Mouse (Mus musculus) spleen, postnatal 0 days (tissue): ENCODE measurements around the gene Mob2. TPM values are rescaled to one million over a fixed set of nuclear protein-coding genes. Genes with fewer than 3 reads are reported as not detected.

ENCODE experiments used
- polyA plus RNA-seq: library from polyadenylated mRNA; unstranded; fragments of >200 nt; fragmentation: Nextera tagmentation; extraction: Ambion mirVana; gene quantifications from 2 replicates; pipeline ENCODE4 v1.2.1, GENCODE M21; 2015

Gene Mob2
- 79.0 and 80.7 TPM in 2 replicates for polyA plus RNA-seq

DNA sequence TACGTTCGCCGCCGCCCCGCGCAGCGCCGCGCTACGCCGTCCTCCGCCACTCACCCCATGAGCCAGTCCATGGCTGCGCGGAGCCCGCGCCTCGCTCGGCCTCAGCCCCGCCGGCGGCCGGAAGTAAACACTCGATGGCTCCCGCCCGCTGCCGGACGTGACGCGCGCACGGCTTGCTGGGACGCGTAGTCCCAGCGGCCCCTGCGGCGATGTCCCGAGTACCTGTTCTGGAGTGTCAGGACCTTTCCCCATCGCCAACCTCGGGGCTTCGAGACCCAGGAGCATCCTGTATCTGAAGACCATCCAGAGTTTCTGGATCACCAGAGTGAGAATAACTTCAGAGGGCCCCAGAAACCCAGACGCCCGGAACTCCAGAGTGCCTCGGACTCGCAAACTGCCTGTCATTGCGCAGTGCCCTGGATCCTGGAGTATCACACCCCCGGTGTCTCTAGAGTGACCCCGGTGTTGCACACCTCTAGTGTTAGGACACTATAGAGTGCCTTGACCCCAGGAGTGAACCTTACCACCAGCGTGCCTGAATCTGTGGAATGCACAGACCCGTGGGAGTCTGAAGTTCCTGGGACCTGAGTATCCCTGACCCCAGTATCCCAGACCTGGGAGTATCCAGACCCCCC lies at the start of gene Mob2:
Gene Mob2, minus strand, starts transcription at position 135 of the 635 bp plus-strand sequence.

GRCm38 (mm10) chr7:142095183-142095931 lies 34.5 kb upstream of the Mob2 start, which contains the start of gene Dusp8:
Gene Dusp8 (minus strand): TSS chr7:142095843.

Other genes starting within 250 kb of the Mob2 start
- 0.01 and 0.02 TPM in 2 replicates for gene Muc5b, start 222.0 kb downstream of the Mob2 start, polyA plus RNA-seq
- gene Tollip, start 142.6 kb downstream of the Mob2 start, polyA plus RNA-seq: 20.2 and 21.1 TPM in 2 replicates
- 0.53 and 0.70 TPM in 2 replicates for gene Brsk2, start 111.3 kb downstream of the Mob2 start, polyA plus RNA-seq
- 3.8 and 3.9 TPM in 2 replicates for gene Dusp8, start 34.8 kb upstream of the Mob2 start, polyA plus RNA-seq
- not detected in 2 replicates for gene Gm45618, start 59.7 kb upstream of the Mob2 start, polyA plus RNA-seq
- not detected in 2 replicates for gene Gm39115, start 75.0 kb upstream of the Mob2 start, polyA plus RNA-seq
- gene Gm45337, start 83.5 kb upstream of the Mob2 start, polyA plus RNA-seq: not detected in 2 replicates
- not detected in 2 replicates for gene Gm29735, start 96.0 kb upstream of the Mob2 start, polyA plus RNA-seq
- gene Gm4553, start 104.7 kb upstream of the Mob2 start, polyA plus RNA-seq: not detected in 2 replicates
- not detected in 2 replicates for gene Krtap5-2, start 114.9 kb upstream of the Mob2 start, polyA plus RNA-seq
- gene Gm10153, start 129.3 kb upstream of the Mob2 start, polyA plus RNA-seq: not detected in 2 replicates
- gene Krtap5-3, start 140.3 kb upstream of the Mob2 start, polyA plus RNA-seq: not detected in 2 replicates
- gene Gm7579, start 150.8 kb upstream of the Mob2 start, polyA plus RNA-seq: not detected in 2 replicates
- not detected in 2 replicates for gene Krtap5-5, start 168.9 kb upstream of the Mob2 start, polyA plus RNA-seq
- gene Gm40460, start 180.0 kb upstream of the Mob2 start, polyA plus RNA-seq: not detected in 2 replicates
- not detected in 2 replicates for gene Gm2431, start 197.3 kb upstream of the Mob2 start, polyA plus RNA-seq
- gene Gm4559, start 213.3 kb upstream of the Mob2 start, polyA plus RNA-seq: not detected in 2 replicates
- gene Krtap5-1, start 236.1 kb upstream of the Mob2 start, polyA plus RNA-seq: not detected in 2 replicates
- not detected in 2 replicates for gene Krtap5-4, start 242.5 kb upstream of the Mob2 start, polyA plus RNA-seq